Mouse (Mus musculus): ENCODE results near the gene Eif5a. TPM values are rescaled to one million over a fixed set of nuclear protein-coding genes. Genes with fewer than 3 reads are reported as not detected.

Eif5a gene
- polyA plus RNA-seq, 1 experiment: 1,243 TPM

GRCm38 (mm10) chr11:69966860-69967517 is 45.2 kb upstream of the Eif5a start:
- H3K4me3 ChIP-seq: no peak overlapping the region
- H3K36me3 ChIP-seq (ENCODE audit: control insufficient read depth, insufficient read depth): peaks cover 20% of the 10 kb centered on the region
- H3ac ChIP-seq (ENCODE audit: control insufficient read depth, insufficient read length): no peak overlapping the region
- H3K79me2 ChIP-seq (ENCODE audit: control insufficient read depth, insufficient read depth): no peaks in the 10 kb centered on the region
- H3K4me2 ChIP-seq (ENCODE audit: low read depth): no peak overlapping the region
- H3K27me3 ChIP-seq (ENCODE audit: control insufficient read depth, insufficient read depth, insufficient read length): peaks cover 34% of the 10 kb centered on the region
- TF ChIP-seq MYOG (IDR thresholded peaks at IDR 0.05; ENCODE audit: control insufficient read depth in 1 of 3, insufficient read depth in 1 of 3, insufficient read length in 2 of 3, low read depth in 2 of 3) (no peak), CEBPB (IDR thresholded peaks at IDR 0.05; ENCODE audit: insufficient read depth, poor library complexity, severe bottlenecking) (no peak), TCF12 (IDR thresholded peaks at IDR 0.05; ENCODE audit: insufficient read depth, poor library complexity, severe bottlenecking) (no peak), POLR2A (IDR thresholded peaks at IDR 0.05; ENCODE audit: insufficient read length, low read depth) (no peak), POLR2AphosphoS2 (IDR thresholded peaks at IDR 0.05; ENCODE audit: insufficient read length, low read depth) (no peak), MYOD1 (IDR thresholded peaks at IDR 0.05; ENCODE audit: control insufficient read depth in 1 of 3, insufficient read length in 2 of 3, low read depth in 2 of 3) (no peak), TCF3 (IDR thresholded peaks at IDR 0.05; ENCODE audit: insufficient read length, low read depth) (no peak)

- H3K36me3 ChIP-seq (ENCODE audit: control insufficient read depth, insufficient read depth): peaks cover 19% of the 10 kb centered on the region
- H3K79me2 ChIP-seq (ENCODE audit: control insufficient read depth, insufficient read depth): no peaks in the 10 kb centered on the region
- no peak overlapping the region for H3K4me2 ChIP-seq (ENCODE audit: low read depth)
- peaks cover 36% of the 10 kb centered on the region for H3K27me3 ChIP-seq (ENCODE audit: control insufficient read depth, insufficient read depth, insufficient read length)
- TF ChIP-seq TCF12 (IDR thresholded peaks at IDR 0.05; ENCODE audit: insufficient read depth, poor library complexity, severe bottlenecking) (no peak), POLR2AphosphoS2 (IDR thresholded peaks at IDR 0.05; ENCODE audit: insufficient read length, low read depth) (peak; percentile 20)
- H3K4me3 ChIP-seq: no peak overlapping the region
- no peak overlapping the region for H3ac ChIP-seq (ENCODE audit: control insufficient read depth, insufficient read length)
Measured at GRCm38 (mm10) chr11:69966006-69966859, 44.5 kb upstream of the Eif5a start.

- no peak overlapping the region for H3K4me3 ChIP-seq
Measured at GRCm38 (mm10) chr11:69965271-69966005, 43.7 kb upstream of the Eif5a start.

GRCm38 (mm10) chr11:69964650-69965270 is 43.0 kb upstream of the Eif5a start, which contains the start of gene Cldn7:
TSS of gene Cldn7 (plus strand) at chr11:69964779.
- no peak within 1 kb of the TSS for H3K4me3 ChIP-seq
- H3ac ChIP-seq (ENCODE audit: control insufficient read depth, insufficient read length): no peak within 1 kb of the TSS
- H3K4me2 ChIP-seq (ENCODE audit: low read depth): no peak within 1 kb of the TSS

More at GRCm38 (mm10) chr11:69965271-69966005, 43.7 kb upstream of the Eif5a start:
- Histone ChIP-seq H3K4me2 (ENCODE audit: low read depth) (no peak overlapping the region), H3ac (ENCODE audit: control insufficient read depth, insufficient read length) (no peak overlapping the region), H3K36me3 (ENCODE audit: control insufficient read depth, insufficient read depth) (peaks cover 19% of the 10 kb centered on the region), H3K79me2 (ENCODE audit: control insufficient read depth, insufficient read depth) (no peaks in the 10 kb centered on the region), H3K27me3 (ENCODE audit: control insufficient read depth, insufficient read depth, insufficient read length) (peaks cover 36% of the 10 kb centered on the region)
- no peak for TF ChIP-seq SRF (IDR thresholded peaks at IDR 0.05; ENCODE audit: control insufficient read depth, insufficient read length, low read depth)
- no peak for TF ChIP-seq MYOD1 (IDR thresholded peaks at IDR 0.05; ENCODE audit: control insufficient read depth in 1 of 3, insufficient read length in 2 of 3, low read depth in 2 of 3)
- TF ChIP-seq TCF12 (IDR thresholded peaks at IDR 0.05; ENCODE audit: insufficient read depth, poor library complexity, severe bottlenecking): no peak
- no peak for TF ChIP-seq CEBPB (IDR thresholded peaks at IDR 0.05; ENCODE audit: insufficient read depth, poor library complexity, severe bottlenecking)
- no peak for TF ChIP-seq TCF3 (IDR thresholded peaks at IDR 0.05; ENCODE audit: insufficient read length, low read depth)

More at GRCm38 (mm10) chr11:69964650-69965270, 43.0 kb upstream of the Eif5a start, which contains the start of gene Cldn7:
- H3K27me3 ChIP-seq (ENCODE audit: control insufficient read depth, insufficient read depth, insufficient read length): peaks cover 36% of the 10 kb centered on the region
- H3K79me2 ChIP-seq (ENCODE audit: control insufficient read depth, insufficient read depth): no peaks in the 10 kb centered on the region
- H3K36me3 ChIP-seq (ENCODE audit: control insufficient read depth, insufficient read depth): peaks cover 12% of the 10 kb centered on the region
- TF ChIP-seq POLR2AphosphoS2 (IDR thresholded peaks at IDR 0.05; ENCODE audit: insufficient read length, low read depth): no peak
- no peak for TF ChIP-seq SRF (IDR thresholded peaks at IDR 0.05; ENCODE audit: control insufficient read depth, insufficient read length, low read depth)
- no peak for TF ChIP-seq REST (IDR thresholded peaks at IDR 0.05; ENCODE audit: insufficient read depth, insufficient read length)
- no peak for TF ChIP-seq TCF12 (IDR thresholded peaks at IDR 0.05; ENCODE audit: insufficient read depth, poor library complexity, severe bottlenecking)
- no peak for TF ChIP-seq E2F4 (IDR thresholded peaks at IDR 0.05; ENCODE audit: insufficient read depth)
- no peak for TF ChIP-seq USF1 (IDR thresholded peaks at IDR 0.05; ENCODE audit: low read depth)
- TF ChIP-seq TCF3 (IDR thresholded peaks at IDR 0.05; ENCODE audit: insufficient read length, low read depth): no peak
- TF ChIP-seq MYOG (IDR thresholded peaks at IDR 0.05; ENCODE audit: control insufficient read depth in 1 of 3, insufficient read depth in 1 of 3, insufficient read length in 2 of 3, low read depth in 2 of 3): no peak
- no peak for TF ChIP-seq MYOD1 (IDR thresholded peaks at IDR 0.05; ENCODE audit: control insufficient read depth in 1 of 3, insufficient read length in 2 of 3, low read depth in 2 of 3)
- TF ChIP-seq CEBPB (IDR thresholded peaks at IDR 0.05; ENCODE audit: insufficient read depth, poor library complexity, severe bottlenecking): no peak
- TF ChIP-seq MAX (IDR thresholded peaks at IDR 0.05; ENCODE audit: low read depth): no peak
- TF ChIP-seq POLR2A (IDR thresholded peaks at IDR 0.05; ENCODE audit: insufficient read length, low read depth): no peak

Data from myocyte (in vitro differentiated cells).